Mouse (Mus musculus) lung, postnatal 0 days (tissue): ENCODE measurements around the gene Olfr544.

Experiments used
- CTCF ChIP-seq: IDR thresholded peaks from 2 replicates; pipeline ENCODE4 v1.5.1; 2016; ENCODE audit warnings: antibody characterized with exemption, mild to moderate bottlenecking
- EP300 ChIP-seq: IDR thresholded peaks from 2 replicates; pipeline ENCODE4 v1.6.1; 2016; ENCODE audit warnings: antibody characterized with exemption, mild to moderate bottlenecking, control low read depth

- no peak for TF ChIP-seq CTCF
- TF ChIP-seq EP300: no peak
Measured at GRCm38 (mm10) chr7:102458618-102459380, 29.3 kb downstream of the Olfr544 start.
